Mouse (Mus musculus) C2C12 (cell line): ENCODE data around the gene Calb2.

Experiments
- CEBPB ChIP-seq: IDR thresholded peaks from one replicate; pipeline ENCODE4 v1.6.1; 2011; ENCODE audit warnings: low read depth, mild to moderate bottlenecking, control low read depth, moderate library complexity
- CTCF ChIP-seq: IDR thresholded peaks from one replicate; pipeline ENCODE4 v1.5.1; 2011; ENCODE audit not compliant: control insufficient read depth, insufficient read depth, insufficient read length
- FOSL1 ChIP-seq: IDR thresholded peaks from one replicate; pipeline ENCODE4 v1.8.0; 2011; ENCODE audit warnings: mild to moderate bottlenecking, low read length; ENCODE audit not compliant: poor library complexity, insufficient read depth, severe bottlenecking
- MAX ChIP-seq: IDR thresholded peaks from one replicate; pipeline ENCODE4 v1.6.1; 2011; ENCODE audit warnings: mild to moderate bottlenecking, control low read depth
- MYOG ChIP-seq: IDR thresholded peaks from one replicate; pipeline ENCODE4 v1.6.1; 2011; ENCODE audit not compliant: control insufficient read depth, insufficient read length; ENCODE audit errors: extremely low read depth
- USF1 ChIP-seq: IDR thresholded peaks from one replicate; pipeline ENCODE4 v1.6.1; 2011; ENCODE audit warnings: low read depth, mild to moderate bottlenecking, control low read depth, moderate library complexity

GRCm38 (mm10) chr8:110162007-110162406, 6.0 kb downstream of the Calb2 start:
- TF ChIP-seq CTCF (no peak), USF1 (no peak), FOSL1 (no peak), CEBPB (no peak), MAX (no peak), MYOG (no peak)
